Mouse (Mus musculus) erythroblast, adult 5-6 weeks (primary cell): ENCODE data around the gene Opcml. TPM values are rescaled to one million over a fixed set of nuclear protein-coding genes. Genes with fewer than 3 reads are reported as not detected.

Experiments used
- ATAC-seq: replicated peaks from 2 replicates; pipeline ENCODE4 v1.8.0; 2016; ENCODE audit warnings: moderate number of reproducible peaks, mild to moderate bottlenecking, moderate TSS enrichment, inconsistent platforms; ENCODE audit not compliant: poor library complexity, low FRiP score, severe bottlenecking
- total RNA-seq, 2 experiments: library from RNA; stranded (forward) in 1 of 2; stranded (reverse) in 1 of 2; fragments of 150-400 nt in 1 of 2; fragments of 200-764, 138-1000 nt in 1 of 2; gene quantifications; 2 replicates each; pipeline versions ENCODE4 v1.2.3 to v1.2.4; 2015 to 2017; ENCODE audit warnings: low replicate concordance in 2 of 2

Gene Opcml
- total RNA-seq, 2 experiments from 2014 or later: not detected

GRCm38 (mm10) chr9:28457982-28458770 is 667.6 kb downstream of the Opcml start:
- ATAC-seq: no peak

GRCm38 (mm10) chr9:28463622-28464021 is 673.0 kb downstream of the Opcml start:
- ATAC-seq: no peak

GRCm38 (mm10) chr9:28469419-28469818 is 678.8 kb downstream of the Opcml start:
- no peak for ATAC-seq

GRCm38 (mm10) chr9:28471501-28471900 is 680.9 kb downstream of the Opcml start:
- no peak for ATAC-seq

GRCm38 (mm10) chr9:28474586-28474985 is 684.0 kb downstream of the Opcml start:
- no peak for ATAC-seq

GRCm38 (mm10) chr9:28481261-28481660 is 690.7 kb downstream of the Opcml start:
- no peak for ATAC-seq

GRCm38 (mm10) chr9:28488499-28488898 is 697.9 kb downstream of the Opcml start:
- ATAC-seq: no peak

- no peak for ATAC-seq
These were observed 699.3 kb downstream of the Opcml start for GRCm38 (mm10) chr9:28489828-28490227.

- ATAC-seq: no peak
These were observed 699.8 kb downstream of the Opcml start for GRCm38 (mm10) chr9:28490410-28490809.

- ATAC-seq: no peak
These were observed 709.5 kb downstream of the Opcml start for GRCm38 (mm10) chr9:28499841-28500794.

- ATAC-seq: no peak
These were observed 723.3 kb downstream of the Opcml start for GRCm38 (mm10) chr9:28513905-28514304.

GRCm38 (mm10) chr9:28533191-28533590 is 742.6 kb downstream of the Opcml start:
- ATAC-seq: no peak

GRCm38 (mm10) chr9:28535006-28535405 is 744.4 kb downstream of the Opcml start:
- ATAC-seq: no peak

GRCm38 (mm10) chr9:28536637-28537036 is 746.1 kb downstream of the Opcml start:
- ATAC-seq: no peak

- no peak for ATAC-seq
These were observed 757.6 kb downstream of the Opcml start for GRCm38 (mm10) chr9:28548189-28548588.

- no peak for ATAC-seq
These were observed 762.0 kb downstream of the Opcml start for GRCm38 (mm10) chr9:28552387-28553182.

GRCm38 (mm10) chr9:28558628-28559027 is 768.1 kb downstream of the Opcml start:
- no peak for ATAC-seq

GRCm38 (mm10) chr9:28561761-28562160 is 771.2 kb downstream of the Opcml start:
- no peak for ATAC-seq

GRCm38 (mm10) chr9:28563066-28563683 is 772.6 kb downstream of the Opcml start:
- no peak for ATAC-seq
